Mouse (Mus musculus) limb, embryonic 14.5 days (tissue): ENCODE data around the gene Sult1a1. TPM values are rescaled to one million over a fixed set of nuclear protein-coding genes. Genes with fewer than 3 reads are reported as not detected.
"Not testable (repeated sequence)": the region's sequence is repeated elsewhere in the genome, so short reads cannot be mapped to it uniquely, and the experiment has no call there.

Source experiments
- ATAC-seq: fragments of 200-750 bp; cut with Nextera tagmentation; 2 replicates; pipeline ENCODE4 v1.8.0; 2017; ENCODE audit warnings: low read depth, moderate number of reproducible peaks, moderate TSS enrichment; ENCODE audit not compliant: low FRiP score
- DNase-seq: peaks from one replicate; pipeline ENCODE4 v3.0.0-alpha.2; 2015; ENCODE audit warnings: low spot score
- H3K27ac ChIP-seq: fragments of 300-500 bp; sonication (generic); replicated peaks from 2 replicates; pipeline ENCODE4 v1.5.1; 2014; ENCODE audit warnings: low read depth, mild to moderate bottlenecking, low read length, moderate library complexity, mixed read lengths
- H3K27me3 ChIP-seq: fragments of 300-500 bp; sonication (generic); 2 replicates; pipeline ENCODE4 v1.6.1; 2014; ENCODE audit warnings: low read length, mixed read lengths; ENCODE audit not compliant: control insufficient read depth, insufficient read depth
- H3K36me3 ChIP-seq: fragments of 300-500 bp; sonication (generic); 2 replicates; pipeline ENCODE4 v1.6.1; 2014; ENCODE audit warnings: mild to moderate bottlenecking, low read length, moderate library complexity, mixed read lengths; ENCODE audit not compliant: control insufficient read depth, insufficient read depth
- H3K4me1 ChIP-seq: fragments of 300-500 bp; sonication (generic); 2 replicates; pipeline ENCODE4 v1.6.1; 2014; ENCODE audit warnings: antibody characterized with exemption, low read length, mixed read lengths; ENCODE audit not compliant: control insufficient read depth, insufficient read depth
- H3K4me2 ChIP-seq: fragments of 300-500 bp; sonication (generic); replicated peaks from 2 replicates; pipeline ENCODE4 v1.6.1; 2014; ENCODE audit warnings: low read depth, mild to moderate bottlenecking, low read length, moderate library complexity; ENCODE audit not compliant: severe bottlenecking
- H3K4me3 ChIP-seq: fragments of 300-500 bp; sonication (generic); replicated peaks from 2 replicates; pipeline ENCODE4 v1.5.1; 2014; ENCODE audit warnings: low read length
- H3K9ac ChIP-seq: fragments of 300-500 bp; sonication (generic); 2 replicates; pipeline ENCODE4 v1.6.1; 2014; ENCODE audit warnings: mild to moderate bottlenecking, low read depth, low read length, moderate library complexity; ENCODE audit not compliant: severe bottlenecking
- H3K9me3 ChIP-seq: fragments of 300-500 bp; sonication (generic); 2 replicates; pipeline ENCODE4 v1.6.1; 2016; ENCODE audit warnings: low read length; ENCODE audit not compliant: control insufficient read depth
- POLR2A ChIP-seq: fragments of 200-500 bp; IDR thresholded peaks from 2 replicates; pipeline ENCODE4 v1.8.0; 2012; ENCODE audit warnings: inconsistent platforms, mild to moderate bottlenecking, moderate library complexity, borderline replicate concordance; ENCODE audit not compliant: insufficient read depth, insufficient read length; ENCODE audit errors: extremely low read depth
- WGBS: fragments of 180-500 bp; shearing (Covaris S2); extraction: QIAGEN DNeasy Blood & Tissue Kit; methylation state at CpG from one replicate; pipeline ENCODE4 v1.1.7; 2014; 5-methylcytosine and 5-hydroxymethylcytosine counted together
- polyA plus RNA-seq, 2 experiments: library from polyadenylated mRNA; depleted of rRNA in 1 of 2; stranded (reverse) in 1 of 2; unstranded in 1 of 2; fragments of >200 nt; fragmentation: Nextera tagmentation in 1 of 2; extraction: Ambion mirVana in 1 of 2; gene quantifications; 2 replicates each; pipeline versions ENCODE4 v1.2.1 to v1.2.3; 2012 to 2014

Gene Sult1a1
- polyA plus RNA-seq, 2 experiments, result 6.9 to 10.3 TPM

DNA sequence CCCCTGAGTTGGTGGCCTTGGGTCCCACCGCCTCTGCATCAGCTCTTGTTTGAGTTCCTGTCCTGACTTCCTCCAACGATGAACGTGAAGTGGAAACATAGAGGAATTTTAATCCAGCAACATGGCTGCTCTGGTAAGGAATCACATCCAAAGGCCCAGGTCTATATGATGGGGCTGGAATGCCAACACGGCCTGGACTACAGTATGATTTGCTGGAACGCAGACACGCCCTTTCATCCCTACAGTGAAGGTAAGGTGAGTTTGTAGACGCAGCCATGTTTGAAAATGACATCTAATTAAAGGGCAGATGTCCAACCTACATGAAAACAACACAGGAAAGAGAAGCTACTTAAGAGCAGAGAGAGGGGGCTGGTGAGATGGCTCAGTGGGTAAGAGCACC is 17.5 kb upstream of the Sult1a1 start:
- Histone ChIP-seq H3K4me2 (no peak overlapping the region), H3K27me3 (no peaks in the 10 kb centered on the region), H3K9ac (no peak overlapping the region), H3K27ac (no peak overlapping the region), H3K4me3 (no peak overlapping the region), H3K4me1 (peaks cover 17% of the 10 kb centered on the region), H3K36me3 (peaks cover 27% of the 10 kb centered on the region), H3K9me3 (no peaks in the 10 kb centered on the region)
- TF ChIP-seq POLR2A, result no peak
- WGBS, result 86% methylated on average over 7 of the region's 7 CpGs
- DNase-seq, result no peak
- ATAC-seq, result no peak

DNA sequence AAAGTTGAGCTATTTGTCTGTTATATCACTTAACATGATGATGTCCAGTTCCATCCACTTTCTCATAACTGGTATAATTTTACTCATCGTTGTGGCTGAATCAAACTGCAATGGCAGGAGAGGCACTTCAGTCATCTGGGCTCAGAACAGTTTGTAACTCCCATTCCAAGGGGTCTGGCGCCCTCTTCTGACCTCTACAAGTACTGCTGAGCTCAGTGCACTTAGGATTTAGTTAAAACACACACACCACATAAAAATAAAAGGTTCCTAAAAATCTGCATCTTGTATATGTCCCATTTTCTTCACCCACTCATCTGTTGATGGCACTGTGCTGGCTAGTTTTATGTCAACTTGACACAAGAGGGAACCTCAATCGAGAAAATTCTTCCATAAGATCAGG is 17.0 kb upstream of the Sult1a1 start:
- ATAC-seq, result no peak
- DNase-seq, result peak; percentile 85
- Histone ChIP-seq H3K9me3 (no peaks in the 10 kb centered on the region), H3K9ac (no peak overlapping the region), H3K27ac (no peak overlapping the region), H3K36me3 (peaks cover 27% of the 10 kb centered on the region), H3K27me3 (no peaks in the 10 kb centered on the region), H3K4me2 (no peak overlapping the region), H3K4me1 (peaks cover 17% of the 10 kb centered on the region), H3K4me3 (no peak overlapping the region)
- no peak for TF ChIP-seq POLR2A
- WGBS, result 40% methylated on average over 3 of the region's 3 CpGs

DNA sequence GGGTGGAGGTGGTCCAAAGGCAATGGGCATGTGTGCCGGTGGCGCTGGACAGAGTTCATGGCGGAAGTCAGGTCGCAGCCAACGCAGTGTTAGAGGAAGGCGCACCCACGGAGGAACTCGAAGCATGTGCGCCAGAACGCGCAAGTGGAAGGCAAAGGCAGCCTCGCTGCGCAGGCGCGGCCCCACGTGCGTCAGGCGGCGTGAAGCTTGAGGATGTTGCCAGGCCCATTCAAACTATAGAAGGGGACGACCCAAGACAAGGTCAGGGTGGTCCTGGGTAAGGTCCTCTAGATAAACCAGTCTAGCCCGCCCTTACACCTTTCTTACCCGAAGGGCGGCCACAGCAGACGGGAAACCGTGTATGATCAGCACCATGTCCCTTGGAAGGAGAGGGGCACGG is 16.2 kb upstream of the Sult1a1 start:
- H3K36me3 ChIP-seq, result peaks cover 27% of the 10 kb centered on the region
- H3K4me1 ChIP-seq, result peaks cover 17% of the 10 kb centered on the region
- no peak overlapping the region for H3K4me2 ChIP-seq
- no peak for DNase-seq
- TF ChIP-seq POLR2A, result no peak
- ATAC-seq, result no peak
- H3K9ac ChIP-seq, result no peak overlapping the region
- 96% methylated on average over 26 of the region's 26 CpGs for WGBS
- no peak overlapping the region for H3K27ac ChIP-seq
- no peak overlapping the region for H3K4me3 ChIP-seq
- no peaks in the 10 kb centered on the region for H3K9me3 ChIP-seq
- H3K27me3 ChIP-seq, result no peaks in the 10 kb centered on the region

DNA sequence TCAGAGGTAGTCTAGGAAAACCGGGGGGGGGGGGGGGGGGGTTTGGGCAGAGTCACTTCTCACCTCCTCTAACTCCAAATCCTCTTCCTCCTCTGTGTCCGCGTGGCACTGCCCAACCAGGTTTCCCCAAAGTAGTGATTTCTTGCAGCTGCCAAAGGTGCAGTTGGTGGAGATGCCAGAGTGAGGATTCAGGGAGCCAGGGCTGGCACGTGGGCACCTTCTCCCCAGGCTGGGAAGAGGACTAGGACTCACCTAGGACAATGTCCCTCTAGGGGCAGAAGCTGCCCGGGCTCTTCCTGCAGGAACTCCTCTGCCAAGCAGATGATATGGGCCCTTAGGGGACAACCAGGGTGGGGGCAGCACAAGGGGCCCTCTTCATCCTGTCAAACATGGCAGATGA is 15.4 kb upstream of the Sult1a1 start:
- 79% methylated on average over 5 of the region's 5 CpGs for WGBS
- Histone ChIP-seq H3K27ac (no peak overlapping the region), H3K4me3 (no peak overlapping the region), H3K27me3 (no peaks in the 10 kb centered on the region), H3K4me1 (peaks cover 11% of the 10 kb centered on the region), H3K36me3 (peaks cover 27% of the 10 kb centered on the region), H3K9me3 (no peaks in the 10 kb centered on the region), H3K4me2 (no peak overlapping the region), H3K9ac (no peak overlapping the region)
- ATAC-seq (no peak), DNase-seq (no peak)
- no peak for TF ChIP-seq POLR2A

DNA sequence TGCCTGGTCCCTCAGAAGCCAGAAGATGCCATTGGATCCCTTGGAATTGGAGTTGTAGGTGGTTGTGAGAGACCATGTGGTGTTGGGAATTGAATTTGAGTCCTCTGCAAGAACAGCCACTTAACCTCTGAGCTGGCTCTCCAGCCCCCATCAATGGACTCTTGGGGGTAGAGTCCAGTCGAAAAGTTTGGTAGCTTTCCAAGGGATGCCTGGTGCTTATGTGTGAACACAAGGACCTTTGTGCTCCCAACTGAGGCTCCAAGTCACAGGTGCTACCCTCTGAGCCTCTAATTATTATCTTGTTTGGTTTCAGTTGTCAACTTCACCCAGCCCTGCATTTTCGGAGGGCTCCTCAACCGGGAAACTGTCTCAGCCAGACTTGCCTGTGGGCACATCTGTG is 14.5 kb upstream of the Sult1a1 start:
- Histone ChIP-seq H3K9me3 (no peaks in the 10 kb centered on the region), H3K4me3 (no peak overlapping the region), H3K9ac (no peak overlapping the region), H3K27ac (no peak overlapping the region), H3K27me3 (no peaks in the 10 kb centered on the region), H3K4me1 (peaks cover 7% of the 10 kb centered on the region; the same call in 1 of the 2 replicates), H3K4me2 (no peak overlapping the region), H3K36me3 (peaks cover 27% of the 10 kb centered on the region)
- TF ChIP-seq POLR2A, result no peak
- 76% methylated on average over 3 of the region's 3 CpGs for WGBS
- ATAC-seq (no peak), DNase-seq (no peak)

DNA sequence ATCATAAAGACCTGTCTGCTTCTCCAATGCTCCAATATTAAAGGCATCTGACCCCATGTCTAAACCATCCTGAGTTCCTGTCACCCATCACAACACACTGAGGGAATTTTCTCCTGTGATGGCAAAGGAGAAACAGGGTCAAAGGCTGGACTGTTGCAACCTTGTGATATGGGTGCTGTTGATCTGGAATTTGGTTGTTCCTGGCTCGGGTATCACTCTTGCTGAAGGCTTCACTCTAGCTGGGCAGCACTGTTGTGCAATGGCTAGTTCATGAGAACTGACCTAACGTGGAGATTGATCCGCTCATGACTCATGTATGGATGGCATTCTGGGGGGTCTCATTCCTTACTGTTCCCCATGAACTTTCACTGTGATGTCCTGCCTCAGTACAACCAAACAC is 12.8 kb upstream of the Sult1a1 start:
- H3K36me3 ChIP-seq, result peaks cover 27% of the 10 kb centered on the region
- DNase-seq (no peak), ATAC-seq (no peak)
- no peak overlapping the region for H3K27ac ChIP-seq
- H3K4me3 ChIP-seq, result no peak overlapping the region
- TF ChIP-seq POLR2A, result no peak
- H3K4me1 ChIP-seq, result 0 out of 2 replicates have a peak, but pooled peaks cover 2% of the 10 kb centered on the region
- WGBS, result 88% methylated on average over 3 of the region's 3 CpGs
- no peaks in the 10 kb centered on the region for H3K27me3 ChIP-seq
- no peak overlapping the region for H3K4me2 ChIP-seq
- no peaks in the 10 kb centered on the region for H3K9me3 ChIP-seq
- no peak overlapping the region for H3K9ac ChIP-seq

DNA sequence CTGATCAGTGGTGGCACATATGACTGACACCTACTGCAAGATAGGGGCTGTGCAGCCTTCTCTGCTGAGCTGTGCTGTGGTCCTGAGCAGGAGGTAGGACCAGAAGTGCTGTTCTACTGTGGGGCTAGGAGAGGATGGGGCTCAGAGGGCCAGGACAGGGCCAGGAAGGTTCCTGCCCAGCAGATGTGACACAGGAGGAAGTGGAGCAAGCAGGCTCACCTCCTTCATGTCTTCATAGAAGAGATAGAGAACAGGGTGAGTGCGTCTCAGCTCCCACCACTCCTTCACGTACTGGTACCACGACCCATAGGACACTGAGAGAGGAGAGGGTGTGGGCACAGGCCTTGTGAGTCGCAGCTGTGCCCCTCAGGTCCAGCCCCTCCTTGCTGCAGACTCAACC is 11.9 kb upstream of the Sult1a1 start:
- 73% methylated on average over 4 of the region's 4 CpGs for WGBS
- not testable (repeated sequence) for H3K9me3 ChIP-seq, DNase-seq, H3K4me2 ChIP-seq, H3K4me1 ChIP-seq, H3K9ac ChIP-seq, H3K27me3 ChIP-seq, H3K4me3 ChIP-seq, H3K27ac ChIP-seq, ATAC-seq
- peaks cover 27% of the 10 kb centered on the region for H3K36me3 ChIP-seq
